13 mouse cellular contexts compared by ENCODE assay signal in the genomic region with DNA sequence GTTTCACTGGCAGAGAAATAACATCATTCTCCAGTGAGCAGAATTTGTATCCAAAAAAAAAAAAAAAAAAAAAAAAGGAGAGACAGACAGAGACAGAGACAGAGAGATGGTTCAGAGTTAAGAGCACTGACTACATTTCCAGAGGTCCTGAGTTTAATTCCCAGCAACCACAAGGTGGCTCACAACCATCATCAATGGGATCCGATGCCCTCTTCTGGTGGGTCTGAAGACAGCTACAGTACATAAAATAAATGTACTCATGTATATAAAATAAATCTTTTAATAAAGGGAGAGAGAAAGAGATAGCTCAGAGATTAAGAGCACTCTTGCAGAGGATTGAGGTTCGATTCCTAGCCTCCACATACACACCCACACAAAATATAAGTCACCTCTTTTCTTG. TPM values are rescaled to one million over a fixed set of nuclear protein-coding genes. Genes with fewer than 3 reads are reported as not detected.
"Had no signal": no experiment of that assay in that cellular context is flagged by ENCODE, and none has a peak within 500 bp of the region (broad histone marks: within the 10 kb centered on the region; RNA-seq: fewer than 3 reads in every experiment).

No protein-coding gene starts in this region.

- H3K27me3 ChIP-seq: lung, embryonic 15.5 days; midbrain, embryonic 12.5 days; neural tube, embryonic 13.5 days had no signal

- H3K9ac ChIP-seq: liver, postnatal 0 days; lung, embryonic 15.5 days; midbrain, embryonic 12.5 days; neural tube, embryonic 13.5 days had no signal

- H3K36me3 ChIP-seq: limb, embryonic 10.5 days; lung, embryonic 15.5 days; midbrain, embryonic 12.5 days; neural tube, embryonic 13.5 days had no signal

- H3K9me3 ChIP-seq: limb, embryonic 10.5 days; lung, embryonic 15.5 days; midbrain, embryonic 12.5 days; neural tube, embryonic 13.5 days had no signal

- H3K4me3 ChIP-seq: left cerebral cortex, adult 2 months; limb, embryonic 10.5 days; lung, embryonic 15.5 days; midbrain, embryonic 12.5 days; neural tube, embryonic 13.5 days had no signal

- ATAC-seq: liver, postnatal 0 days; midbrain, embryonic 16.5 days had no signal

- H3K27ac ChIP-seq: left cerebral cortex, adult 2 months; limb, embryonic 10.5 days; lung, embryonic 15.5 days; midbrain, embryonic 12.5 days; neural tube, embryonic 13.5 days had no signal

- DNase-seq: kidney, adult 8-10 months; kidney, postnatal 4 days; liver, postnatal 0 days; lung, postnatal 14 days; retina, postnatal 1 day; right cerebral cortex, postnatal 14 days had no signal

- H3K4me1 ChIP-seq: limb, embryonic 10.5 days; lung, embryonic 15.5 days; midbrain, embryonic 12.5 days; neural tube, embryonic 13.5 days had no signal

- H3K4me2 ChIP-seq: liver, embryonic 11.5 days; lung, embryonic 15.5 days; midbrain, embryonic 12.5 days; neural tube, embryonic 13.5 days had no signal

RNA-seq across cellular contexts. Expression of a gene that starts 37.8 kb away (rescaled TPM):
- polyA plus RNA-seq: limb, embryonic 10.5 days; liver, embryonic 11.5 days; liver, postnatal 0 days had no signal
